Mouse (Mus musculus) stomach, postnatal 0 days (tissue): ENCODE results near the gene Itih4. TPM values are rescaled to one million over a fixed set of nuclear protein-coding genes. Genes with fewer than 3 reads are reported as not detected.
A peak's percentile ranks its signal among the peaks of the same experiment; 100 is the strongest.

Experiments
- ATAC-seq: fragments of 200-750 bp; cut with Nextera tagmentation; 2 replicates; pipeline ENCODE4 v1.8.0; 2017; ENCODE audit not compliant: low FRiP score, low TSS enrichment
- DNase-seq: peaks from one replicate; pipeline ENCODE4 v3.0.0-alpha.2; 2016; ENCODE audit warnings: low spot score
- H3K27ac ChIP-seq: fragments of 300-500 bp; sonication (generic); replicated peaks from 2 replicates; pipeline ENCODE4 v1.5.1; 2014; ENCODE audit warnings: mild to moderate bottlenecking, control low read depth
- H3K27me3 ChIP-seq: fragments of 300-500 bp; sonication (generic); 2 replicates; pipeline ENCODE4 v1.6.1; 2014; ENCODE audit warnings: low read length; ENCODE audit not compliant: control insufficient read depth, insufficient read depth
- H3K36me3 ChIP-seq: fragments of 300-500 bp; sonication (generic); 2 replicates; pipeline ENCODE4 v1.6.1; 2014; ENCODE audit warnings: low read length, mixed read lengths; ENCODE audit not compliant: control insufficient read depth, insufficient read depth
- H3K4me1 ChIP-seq: fragments of 300-500 bp; sonication (generic); replicated peaks from 2 replicates; pipeline ENCODE4 v1.6.1; 2014; ENCODE audit warnings: antibody characterized with exemption; ENCODE audit not compliant: control insufficient read depth, insufficient read depth
- H3K4me2 ChIP-seq: fragments of 300-500 bp; sonication (generic); replicated peaks from 2 replicates; pipeline ENCODE4 v1.6.1; 2014; ENCODE audit warnings: low read depth, mild to moderate bottlenecking, control low read depth, moderate library complexity
- H3K4me3 ChIP-seq: fragments of 300-500 bp; sonication (generic); 2 replicates; pipeline ENCODE4 v1.5.1; 2014; ENCODE audit warnings: low read depth, low read length, control low read depth
- H3K9ac ChIP-seq: fragments of 300-500 bp; sonication (generic); 2 replicates; pipeline ENCODE4 v1.6.1; 2014; ENCODE audit warnings: mild to moderate bottlenecking, low read length, control low read depth, mixed read lengths
- H3K9me3 ChIP-seq: fragments of 300-500 bp; sonication (generic); 2 replicates; pipeline ENCODE4 v1.6.1; 2016; ENCODE audit warnings: low read length; ENCODE audit not compliant: control insufficient read depth
- CTCF ChIP-seq: IDR thresholded peaks from 2 replicates; pipeline ENCODE4 v1.5.1; 2016; ENCODE audit warnings: antibody characterized with exemption, low read depth, mild to moderate bottlenecking, moderate library complexity
- EP300 ChIP-seq: optimal IDR thresholded peaks from 2 replicates; pipeline ENCODE3; 2016; ENCODE audit warnings: antibody characterized with exemption
- WGBS: fragments of 180-500 bp; shearing (Covaris S2); extraction: QIAGEN DNeasy Blood & Tissue Kit; methylation state at CpG from one replicate; pipeline ENCODE4 v1.1.7; 2014; 5-methylcytosine and 5-hydroxymethylcytosine counted together
- polyA plus RNA-seq: library from polyadenylated mRNA; unstranded; fragments of >200 nt; fragmentation: Nextera tagmentation; extraction: Ambion mirVana; gene quantifications from 2 replicates; pipeline ENCODE4 v1.2.1, GENCODE M21; 2015

Itih4 gene
- polyA plus RNA-seq, 1 experiment from 2014 or later = 1.2 TPM

DNA sequence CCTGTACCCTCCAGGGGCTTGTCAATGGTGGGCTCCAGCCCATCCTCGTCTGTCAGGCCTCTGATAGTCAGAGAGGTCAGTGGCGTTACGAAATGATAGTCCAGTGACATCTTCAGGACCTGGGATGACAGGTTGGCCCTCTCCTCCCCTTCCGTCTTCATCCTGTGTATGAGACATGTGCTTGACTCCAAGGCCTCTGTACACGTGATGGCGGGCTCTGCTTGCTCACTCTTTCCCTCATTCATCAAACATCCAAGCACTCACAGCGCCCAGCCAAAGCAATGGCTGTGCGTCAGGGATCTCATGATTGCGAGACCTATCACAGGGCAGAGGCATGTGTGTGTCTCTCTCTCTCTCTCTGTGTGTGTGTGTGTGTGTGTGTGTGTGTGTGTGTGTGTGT lies 47.1 kb downstream of the Itih4 start:
- H3K27ac ChIP-seq = no peak overlapping the region
- H3K4me2 ChIP-seq = no peak overlapping the region
- WGBS = 80% methylated on average over 9 of the region's 9 CpGs
- H3K4me3 ChIP-seq = no peak overlapping the region
- H3K9me3 ChIP-seq = no peaks in the 10 kb centered on the region
- no peak overlapping the region for H3K9ac ChIP-seq
- H3K4me1 ChIP-seq = no peaks in the 10 kb centered on the region
- no peaks in the 10 kb centered on the region for H3K27me3 ChIP-seq
- TF ChIP-seq CTCF (no peak), EP300 (no peak)
- H3K36me3 ChIP-seq = no peaks in the 10 kb centered on the region
- no peak for DNase-seq
- ATAC-seq = no peak

DNA sequence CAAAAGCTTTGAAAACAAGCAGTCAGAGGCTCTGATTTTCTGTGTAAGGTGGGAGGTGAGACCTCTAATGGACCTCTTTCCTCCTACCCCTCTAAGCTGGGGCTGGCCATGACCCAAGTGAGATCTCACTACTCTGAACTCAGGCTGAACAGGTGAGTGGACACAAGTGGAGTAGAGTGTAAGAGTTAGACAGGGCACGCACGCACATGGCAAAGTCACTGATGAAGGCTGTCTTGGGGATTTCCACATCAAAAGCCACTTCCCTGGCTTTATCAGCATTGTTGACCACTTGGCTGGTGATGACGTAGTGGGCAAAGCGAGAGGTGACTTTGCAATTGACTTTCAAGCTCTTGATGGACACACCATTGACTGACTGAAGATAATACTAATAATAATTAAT lies 56.0 kb downstream of the Itih4 start:
- 85% methylated on average over 4 of the region's 4 CpGs for WGBS
- no peak overlapping the region for H3K4me2 ChIP-seq
- H3K27me3 ChIP-seq = no peaks in the 10 kb centered on the region
- 0 out of 2 replicates have a peak, but pooled peaks cover 4% of the 10 kb centered on the region for H3K4me1 ChIP-seq
- no peak overlapping the region for H3K9ac ChIP-seq
- no peak overlapping the region for H3K27ac ChIP-seq
- TF ChIP-seq CTCF (no peak), EP300 (no peak)
- H3K36me3 ChIP-seq = no peaks in the 10 kb centered on the region
- no peak overlapping the region for H3K4me3 ChIP-seq
- ATAC-seq (no peak), DNase-seq (no peak)
- no peaks in the 10 kb centered on the region for H3K9me3 ChIP-seq

DNA sequence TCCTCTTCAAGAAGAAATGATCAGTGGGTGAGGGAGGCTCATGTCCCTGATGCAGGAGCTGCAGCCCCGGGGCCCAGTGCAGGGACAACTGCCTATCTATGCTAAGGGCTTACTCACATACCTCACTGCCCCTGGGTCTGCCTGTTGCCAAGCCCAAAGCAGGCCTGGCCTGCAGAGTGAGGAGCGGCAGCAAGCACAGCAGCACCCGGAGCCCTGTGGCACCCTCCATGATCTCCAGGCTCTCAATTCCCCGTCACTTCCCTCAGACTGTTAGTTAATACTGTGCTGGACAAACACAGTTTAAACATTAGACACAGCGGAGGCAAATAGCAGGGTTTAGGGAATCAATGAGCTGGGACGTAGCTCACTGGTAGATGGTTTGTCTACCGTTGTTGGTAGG lies 56.8 kb downstream of the Itih4 start, which contains the start of gene Itih1:
Gene Itih1, minus strand, starts transcription at position 252 of the 400 bp plus-strand sequence.
- Histone ChIP-seq H3K4me3 (no peak within 1 kb of the TSS), H3K4me1 (0 out of 2 replicates have a peak, but pooled peaks cover 4% of the 10 kb centered on the region), H3K4me2 (no peak within 1 kb of the TSS), H3K9ac (no peak within 1 kb of the TSS), H3K27me3 (no peaks in the 10 kb centered on the region), H3K36me3 (no peaks in the 10 kb centered on the region), H3K9me3 (no peaks in the 10 kb centered on the region), H3K27ac (peak within 1 kb of the TSS; percentile 41; the same call in 1 of the 2 replicates)
- TF ChIP-seq CTCF = no peak
- no peak for TF ChIP-seq EP300
- DNase-seq = no peak
- no peak for ATAC-seq
- 58% methylated on average over 7 of the region's 7 CpGs for WGBS

- H3K27me3 ChIP-seq = no peaks in the 10 kb centered on the region
- DNase-seq = peak; percentile 73
Observed at GRCm38 (mm10) chr14:30943860-30944674, 57.8 kb downstream of the Itih4 start.

DNA sequence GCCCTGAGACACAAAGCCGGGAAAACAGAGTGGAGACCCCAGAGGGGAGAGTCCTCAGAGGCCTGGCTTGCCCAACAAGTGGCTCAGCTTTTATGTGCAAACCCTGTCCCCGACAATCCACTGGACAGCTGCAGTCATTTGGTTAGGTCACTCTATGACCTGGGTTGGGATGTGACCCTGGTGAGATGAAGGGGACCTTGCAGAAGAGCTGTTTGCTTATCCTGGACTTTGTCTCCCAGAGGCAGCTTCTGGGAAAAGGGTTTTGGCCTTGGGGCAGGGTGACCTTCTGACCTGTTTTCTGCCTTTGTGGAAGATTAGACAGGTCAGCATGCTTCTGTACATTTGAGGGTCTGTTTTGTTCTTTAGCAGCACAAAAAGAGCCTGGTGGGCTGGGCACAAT lies 58.5 kb downstream of the Itih4 start:
- H3K9me3 ChIP-seq = no peaks in the 10 kb centered on the region
- no peak overlapping the region for H3K4me2 ChIP-seq
- H3K36me3 ChIP-seq = no peaks in the 10 kb centered on the region
- no peak for TF ChIP-seq CTCF
- TF ChIP-seq EP300 = no peak
- no peak overlapping the region for H3K4me3 ChIP-seq
- no peak for ATAC-seq
- H3K27me3 ChIP-seq = no peaks in the 10 kb centered on the region
- 0 out of 2 replicates have a peak, but pooled peaks cover 4% of the 10 kb centered on the region for H3K4me1 ChIP-seq
- DNase-seq = no peak
- 80% methylated on average over 2 of the region's 2 CpGs for WGBS
- no peak overlapping the region for H3K9ac ChIP-seq
- H3K27ac ChIP-seq = peak overlapping the region; percentile 41; the same call in 1 of the 2 replicates

More at GRCm38 (mm10) chr14:30943860-30944674, 57.8 kb downstream of the Itih4 start:
- Histone ChIP-seq H3K4me3 (no peak overlapping the region), H3K9ac (no peak overlapping the region), H3K9me3 (no peaks in the 10 kb centered on the region), H3K36me3 (no peaks in the 10 kb centered on the region), H3K4me1 (0 out of 2 replicates have a peak, but pooled peaks cover 4% of the 10 kb centered on the region), H3K27ac (peak overlapping the region; percentile 41; the same call in 1 of the 2 replicates), H3K4me2 (no peak overlapping the region)
- peak; percentile 87 for TF ChIP-seq CTCF
- TF ChIP-seq EP300 = no peak
- ATAC-seq = peak; percentile 62; the same call in 1 of the 2 replicates
- WGBS = 51% methylated on average over 11 of the region's 11 CpGs

- Histone ChIP-seq H3K4me2 (no peak overlapping the region), H3K27me3 (no peaks in the 10 kb centered on the region), H3K9ac (no peak overlapping the region), H3K4me3 (no peak overlapping the region), H3K36me3 (no peaks in the 10 kb centered on the region), H3K27ac (no peak overlapping the region), H3K9me3 (no peaks in the 10 kb centered on the region), H3K4me1 (no peaks in the 10 kb centered on the region; the same call in 1 of the 2 replicates)
- DNase-seq (no peak), ATAC-seq (no peak)
- 78% methylated on average over 10 of the region's 10 CpGs for WGBS
- TF ChIP-seq EP300 = no peak
- no peak for TF ChIP-seq CTCF
Observed at GRCm38 (mm10) chr14:30949986-30950385, 63.7 kb downstream of the Itih4 start.
